Mouse (Mus musculus) right cerebral cortex, postnatal 4 days (tissue): ENCODE measurements around the gene Bglap.
A peak's percentile ranks its signal among the peaks of the same experiment; 100 is the strongest.
"Not testable (repeated sequence)": the region's sequence is repeated elsewhere in the genome, so short reads cannot be mapped to it uniquely, and the experiment has no call there.

ENCODE experiments used
- DNase-seq: peaks from one replicate; pipeline ENCODE4 v3.0.0-alpha.2; 2022

Bglap gene

DNA sequence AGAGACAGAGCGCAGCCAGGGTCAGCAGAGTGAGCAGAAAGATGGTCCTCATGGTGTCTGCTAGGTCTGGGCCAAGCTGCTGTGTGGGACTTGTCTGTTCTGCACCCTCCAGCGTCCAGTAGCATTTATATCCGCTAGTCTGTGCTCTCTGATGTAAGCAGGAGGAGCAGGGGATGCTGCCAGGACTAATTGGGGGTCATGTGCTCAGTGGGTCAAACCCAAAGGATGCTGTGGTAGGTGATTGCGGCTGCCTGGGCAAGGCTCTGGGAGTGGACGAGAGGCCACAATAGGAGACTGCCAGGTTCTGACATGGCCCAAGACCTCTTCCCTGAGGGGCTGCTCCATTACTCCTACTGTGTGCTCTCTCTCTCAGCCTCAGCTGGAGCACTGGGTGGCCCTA lies at the start of gene Bglap:
Bglap (minus strand) TSS at position 101 of the 400 bp plus-strand sequence.
- no peak for DNase-seq

- DNase-seq = not testable (repeated sequence)
Measured at GRCm38 (mm10) chr3:88428639-88429038, 44.4 kb upstream of the Bglap start.

DNA sequence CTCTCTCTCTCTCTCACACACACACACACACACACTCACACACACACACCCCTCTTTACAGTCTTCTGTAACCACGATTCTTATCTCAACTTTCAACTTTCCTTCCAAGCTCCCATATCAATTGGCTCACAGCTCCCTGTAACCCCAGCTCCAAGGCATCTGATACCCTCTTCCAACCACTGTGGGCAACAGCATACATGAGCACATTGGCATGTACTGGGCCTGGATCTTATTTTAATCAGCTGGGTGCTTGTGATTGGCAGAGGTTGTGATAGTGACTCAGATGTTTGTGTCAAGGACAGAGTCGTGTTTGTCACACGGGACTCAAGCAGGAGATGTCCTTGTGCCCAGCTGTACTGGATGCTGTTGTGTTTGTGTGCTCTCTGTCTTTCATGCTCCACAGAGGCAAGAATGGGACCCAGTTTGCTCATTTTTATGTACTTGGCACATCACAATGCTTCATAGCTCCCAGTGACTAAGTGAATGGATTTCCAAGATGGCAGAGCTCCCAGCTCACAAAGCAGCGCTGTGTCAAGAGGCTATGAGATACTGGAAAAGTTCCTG lies 43.2 kb upstream of the Bglap start:
- no peak for DNase-seq

DNA sequence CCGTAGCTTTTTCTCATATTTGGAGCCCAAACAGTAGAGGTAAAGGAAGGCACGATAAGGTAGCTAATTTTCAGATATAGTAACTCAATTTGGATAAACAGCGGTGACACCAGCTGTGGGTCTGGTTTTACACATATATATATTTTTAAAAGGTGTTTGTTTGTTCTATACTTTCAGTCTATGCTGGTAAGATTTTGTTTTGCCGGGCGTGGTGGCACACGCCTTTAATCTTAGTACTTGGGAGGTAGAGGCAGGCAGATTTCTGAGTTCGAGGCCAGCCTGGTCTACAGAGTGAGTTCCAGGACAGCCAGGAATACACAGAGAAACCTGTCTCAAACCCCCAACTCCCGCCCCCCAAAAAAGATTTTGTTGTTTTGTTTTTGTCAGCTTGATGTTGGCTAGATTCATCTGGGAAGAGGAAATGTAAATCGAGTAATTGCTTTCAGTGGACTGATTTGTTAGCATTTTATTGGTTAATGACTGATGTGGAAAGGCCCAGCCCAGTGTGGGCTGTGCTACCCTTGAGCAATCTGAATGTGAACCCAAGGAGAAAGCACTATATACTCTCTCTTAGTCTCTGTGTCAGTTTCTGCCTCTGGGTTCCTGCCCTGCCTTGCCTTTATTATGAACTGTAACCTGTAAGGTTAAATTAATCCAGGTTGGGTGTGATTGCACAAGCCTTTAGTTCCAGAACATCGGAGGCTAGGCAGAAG lies 41.6 kb upstream of the Bglap start:
- DNase-seq = no peak

DNA sequence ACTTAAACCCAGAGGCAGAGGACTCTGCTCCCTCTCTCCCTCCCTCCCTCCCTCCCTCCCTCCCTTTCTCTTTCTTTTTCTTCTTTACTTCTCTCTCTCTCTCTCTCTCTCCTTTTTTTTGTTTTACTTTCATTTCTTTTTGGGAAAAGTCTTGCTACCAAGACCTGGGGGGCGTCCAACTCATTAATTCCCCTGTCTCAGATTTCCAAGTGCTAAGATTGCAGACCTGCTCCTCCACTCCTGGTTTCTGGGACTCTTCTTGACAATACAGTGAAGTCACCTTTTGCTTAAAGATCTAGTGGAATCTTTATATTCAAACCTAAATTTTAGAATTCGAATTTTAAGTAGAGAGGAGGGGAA lies 41.0 kb upstream of the Bglap start:
- DNase-seq = no peak

GRCm38 (mm10) chr3:88424605-88425329 lies 40.5 kb upstream of the Bglap start, which contains the start of gene Slc25a44:
Slc25a44 (minus strand) TSS chr3:88425139.
- peak; percentile 75 for DNase-seq

DNA sequence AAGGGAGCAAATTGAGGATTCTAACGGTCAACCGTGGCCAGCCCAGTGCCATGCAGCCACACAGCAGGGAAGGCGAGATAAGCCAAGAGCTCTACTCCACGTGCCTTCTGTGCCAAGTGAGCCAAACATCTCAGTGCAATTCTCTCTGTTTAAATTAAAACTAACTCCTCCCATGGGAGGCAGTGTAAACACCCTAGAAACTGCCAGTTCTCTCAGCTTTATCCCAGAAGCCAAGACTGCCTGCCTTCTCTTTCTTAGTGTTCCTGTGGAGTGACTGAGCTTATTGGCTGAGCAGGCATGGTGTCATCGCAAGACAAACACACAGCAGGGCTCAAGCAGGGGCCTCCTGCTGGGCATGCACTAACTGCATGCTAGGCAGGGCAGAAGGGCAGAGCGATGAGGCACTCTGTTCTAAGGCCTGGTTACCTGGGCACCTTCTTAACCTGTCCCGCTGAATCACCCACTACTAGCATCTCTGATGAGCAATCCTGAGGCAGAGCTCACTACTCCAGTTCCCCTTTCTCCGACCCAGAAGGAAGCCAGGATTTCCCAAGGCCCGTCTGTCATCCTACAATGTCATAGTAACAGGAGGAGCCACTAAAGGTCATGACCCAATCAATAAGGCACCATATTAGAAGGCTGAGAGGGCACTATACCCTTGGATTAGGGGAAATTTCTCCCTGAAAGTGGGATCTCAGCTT lies 37.9 kb upstream of the Bglap start:
- no peak for DNase-seq

- no peak for DNase-seq
Measured at GRCm38 (mm10) chr3:88420771-88421170, 36.5 kb upstream of the Bglap start.

DNA sequence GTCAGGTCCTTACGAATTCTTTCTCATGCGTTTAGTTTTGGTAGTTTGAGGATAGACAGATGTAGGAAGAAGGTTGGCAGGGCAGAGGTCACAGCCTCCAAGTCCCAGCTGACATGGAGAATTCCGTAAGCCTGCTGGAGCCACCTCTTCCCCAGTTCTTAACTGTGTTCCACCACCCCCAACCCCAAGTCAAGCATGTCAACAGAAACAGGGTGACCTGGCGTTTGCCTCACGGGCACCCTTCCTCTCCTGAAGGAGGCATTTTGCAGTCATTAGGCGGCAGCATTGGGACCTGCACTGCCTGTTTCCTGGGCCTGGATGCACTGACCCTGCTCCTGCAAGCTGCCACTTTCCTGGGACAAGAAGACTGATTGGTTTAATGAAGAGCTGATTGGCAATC lies 33.8 kb upstream of the Bglap start:
- no peak for DNase-seq

GRCm38 (mm10) chr3:88415668-88416067 lies 31.4 kb upstream of the Bglap start:
- DNase-seq = no peak

- no peak for DNase-seq
Measured at GRCm38 (mm10) chr3:88412636-88413035, 28.4 kb upstream of the Bglap start.

DNA sequence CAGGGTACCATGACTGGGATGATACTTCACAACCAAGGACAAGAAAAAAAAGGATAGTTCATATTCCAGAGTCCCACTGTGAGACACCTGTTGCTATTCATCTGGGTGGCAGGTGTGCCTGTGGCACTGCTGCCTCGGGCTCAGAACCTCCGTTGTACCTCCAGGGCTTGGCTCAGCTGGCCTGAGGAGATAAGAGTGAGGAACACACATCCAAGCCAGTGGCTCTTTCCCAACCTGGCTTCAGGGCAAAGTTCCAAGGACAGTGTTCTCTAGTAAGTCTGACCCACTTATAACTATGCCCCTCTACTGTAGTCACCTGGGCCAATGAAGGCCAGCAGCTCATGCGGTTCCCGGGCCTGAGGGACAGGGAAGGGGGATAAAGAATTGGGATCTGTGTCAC lies 27.4 kb upstream of the Bglap start:
- DNase-seq = no peak

DNA sequence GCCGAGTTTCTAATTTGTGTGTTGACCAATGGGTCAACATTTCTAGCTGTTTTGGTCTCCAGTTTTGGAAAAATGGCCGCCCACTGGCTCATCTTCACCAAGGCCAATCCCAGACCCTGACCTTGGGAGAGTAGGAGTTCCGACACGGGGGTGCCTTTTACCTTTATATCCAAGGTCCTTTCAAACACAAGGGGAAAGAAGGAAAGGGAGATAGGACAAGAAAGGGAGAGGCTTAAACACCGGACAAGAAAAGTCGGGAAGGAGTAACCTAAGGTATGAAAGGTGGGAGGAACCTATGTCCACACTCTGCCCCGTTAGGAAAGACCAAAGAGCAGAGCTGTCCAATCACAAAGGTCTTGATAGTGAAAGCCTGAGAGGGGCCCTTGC lies 26.4 kb upstream of the Bglap start:
- DNase-seq = no peak

DNA sequence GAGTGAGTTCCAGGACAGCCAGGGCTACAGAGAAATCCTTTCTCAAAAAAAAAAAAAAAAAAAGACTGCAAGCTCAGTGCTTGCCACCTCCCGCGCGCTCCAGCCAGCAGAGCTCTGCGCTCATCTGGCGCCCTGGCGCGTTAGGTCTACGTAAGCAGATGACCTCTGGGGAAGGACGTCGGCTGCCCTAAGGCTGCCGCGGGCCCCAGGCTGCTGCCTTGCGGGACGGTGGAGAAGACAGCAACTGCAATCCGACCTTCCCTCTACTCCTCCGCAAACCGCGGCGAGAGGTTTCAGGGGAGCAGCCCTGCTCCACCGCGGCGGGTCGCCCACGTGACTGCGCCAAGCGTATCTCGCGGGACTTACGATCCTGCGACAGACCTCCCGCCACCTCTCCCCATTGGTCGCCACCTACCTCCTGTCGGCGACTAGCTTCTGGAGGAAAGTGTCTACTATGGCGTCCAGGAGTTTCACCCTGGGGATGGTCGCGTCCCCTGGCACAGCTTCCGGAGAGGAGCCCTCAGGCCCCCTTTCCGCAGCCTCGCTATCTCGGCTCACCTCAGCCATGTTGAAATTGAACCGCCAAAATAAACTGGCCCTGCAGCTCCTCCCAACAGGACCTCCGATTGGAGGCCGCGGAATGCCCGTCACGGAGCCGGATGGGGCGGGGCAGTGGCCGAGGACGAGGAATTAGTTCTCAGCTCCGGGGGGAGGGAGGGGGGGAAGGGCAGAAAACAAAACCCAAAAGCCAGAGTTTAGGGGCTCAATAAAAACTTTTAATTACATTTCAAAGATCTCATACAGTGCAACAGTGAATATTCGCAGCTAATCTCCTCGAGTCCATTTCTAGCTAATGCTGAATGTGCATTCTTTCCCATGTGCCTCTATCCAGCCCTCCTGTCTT lies 25.7 kb upstream of the Bglap start, which contains the start of gene Pmf1:
Pmf1 (minus strand) TSS at position 591 of the 904 bp plus-strand sequence.
- peak; percentile 84 for DNase-seq

GRCm38 (mm10) chr3:88408953-88409352 lies 24.7 kb upstream of the Bglap start:
- DNase-seq = no peak

DNA sequence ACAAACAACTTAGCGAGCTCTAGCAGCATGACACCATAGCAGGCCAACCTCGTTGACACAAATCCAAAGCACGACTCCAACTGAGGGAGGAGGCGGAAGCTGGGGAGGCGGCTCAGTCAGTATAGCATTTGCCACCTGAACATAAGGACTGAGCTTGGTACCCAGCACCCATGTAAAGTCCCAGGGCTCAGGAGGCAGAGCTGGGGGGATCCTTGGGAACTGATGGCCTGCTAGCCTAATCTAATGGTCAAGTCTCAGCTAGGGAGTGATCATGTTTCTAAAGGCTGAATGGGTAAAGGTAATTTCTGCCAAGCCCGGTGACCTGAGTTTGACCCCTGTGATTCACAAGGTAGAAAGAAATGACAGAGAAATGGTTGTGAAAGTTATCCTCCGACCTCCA lies 23.3 kb upstream of the Bglap start:
- DNase-seq = no peak

GRCm38 (mm10) chr3:88407090-88407489 lies 22.8 kb upstream of the Bglap start:
- peak; percentile 40 for DNase-seq

- no peak for DNase-seq
Measured at GRCm38 (mm10) chr3:88403522-88404230, 19.4 kb upstream of the Bglap start.

- no peak for DNase-seq
Measured at GRCm38 (mm10) chr3:88398666-88399065, 14.4 kb upstream of the Bglap start.

DNA sequence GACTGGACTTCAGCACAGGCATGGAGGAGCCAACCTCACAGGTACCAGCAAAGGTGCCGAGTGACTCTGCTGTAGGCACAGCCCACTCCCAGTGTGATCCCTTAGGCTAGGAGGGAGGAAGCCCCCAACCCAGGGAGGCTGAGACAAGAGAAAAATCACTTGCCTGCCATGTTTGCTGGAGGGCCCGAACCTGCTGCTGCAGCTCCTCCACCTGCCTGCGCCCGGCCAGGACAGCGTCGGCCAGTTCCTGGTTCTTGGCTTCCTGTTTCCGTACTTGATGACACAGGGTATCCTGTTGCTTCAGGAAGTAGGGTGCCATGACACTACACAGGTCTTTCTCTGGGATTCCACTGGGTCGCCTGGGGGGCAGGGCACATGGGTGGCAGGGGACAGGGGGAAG lies 11.5 kb upstream of the Bglap start:
- no peak for DNase-seq

GRCm38 (mm10) chr3:88395288-88395687 lies 11.0 kb upstream of the Bglap start:
- no peak for DNase-seq
